Mouse (Mus musculus): ENCODE results near the gene Gnaz. TPM values are rescaled to one million over a fixed set of nuclear protein-coding genes. Genes with fewer than 3 reads are reported as not detected.

The Gnaz gene
- total RNA-seq (2014; rRNA removed; ENCODE audit: low replicate concordance) (2.1 and 2.4 TPM in 2 replicates), polyA plus RNA-seq (2015; fragmentation: Nextera tagmentation; extraction: Ambion mirVana) (0.38 and 0.44 TPM in 2 replicates)

- no peak within 1 kb of the TSS for H3K27ac ChIP-seq (ENCODE audit: low read depth)
- H3K27me3 ChIP-seq (ENCODE audit: control insufficient read depth, insufficient read depth, low read length): peaks cover 64% of the 10 kb centered on the region
- no peaks in the 10 kb centered on the region for H3K36me3 ChIP-seq (replicated peaks; ENCODE audit: control insufficient read depth, insufficient read depth, low read length)
- peaks cover 9% of the 10 kb centered on the region; the same call in 1 of the 2 replicates for H3K4me1 ChIP-seq (ENCODE audit: control insufficient read depth, insufficient read depth)
- peak; percentile 93 for DNase-seq (ENCODE audit: low spot score)
- peak within 1 kb of the TSS; percentile 71 for H3K4me3 ChIP-seq (ENCODE audit: low read depth, low read length)
- TF ChIP-seq EP300 (IDR thresholded peaks at IDR 0.05; ENCODE audit: low read depth): no peak
- TF ChIP-seq CTCF (IDR thresholded peaks at IDR 0.05; ENCODE audit: low read depth): no peak
- WGBS: 0% methylated on average over 72 of the region's 83 CpGs
- no peaks in the 10 kb centered on the region for H3K9me3 ChIP-seq (replicated peaks; ENCODE audit: control insufficient read depth, low read length)
- peak within 1 kb of the TSS; percentile 23; the same call in 1 of the 2 replicates for H3K9ac ChIP-seq (replicated peaks; ENCODE audit: low read depth, low read length)
- ATAC-seq (ENCODE audit: insufficient read depth, low read depth): peak; percentile 97
- H3K4me2 ChIP-seq (ENCODE audit: low read depth, low read length): peak within 1 kb of the TSS; percentile 96
These were observed at the start of gene Gnaz for GRCm38 (mm10) chr10:74966850-74967451. Gnaz (plus strand) TSS chr10:74967177.

- Histone ChIP-seq H3K9ac (replicated peaks; ENCODE audit: low read depth, low read length) (no peak overlapping the region), H3K27ac (ENCODE audit: low read depth) (no peak overlapping the region), H3K27me3 (ENCODE audit: control insufficient read depth, insufficient read depth, low read length) (peaks cover 10% of the 10 kb centered on the region; the same call in 1 of the 2 replicates), H3K9me3 (replicated peaks; ENCODE audit: control insufficient read depth, low read length) (no peaks in the 10 kb centered on the region), H3K4me3 (ENCODE audit: low read depth, low read length) (no peak overlapping the region), H3K4me1 (ENCODE audit: control insufficient read depth, insufficient read depth) (no peaks in the 10 kb centered on the region), H3K4me2 (ENCODE audit: low read depth, low read length) (no peak overlapping the region), H3K36me3 (replicated peaks; ENCODE audit: control insufficient read depth, insufficient read depth, low read length) (no peaks in the 10 kb centered on the region)
- 38% methylated on average over 5 of the region's 5 CpGs for WGBS
- ATAC-seq (ENCODE audit: insufficient read depth, low read depth): no peak
- no peak for DNase-seq (ENCODE audit: low spot score)
- TF ChIP-seq CTCF (IDR thresholded peaks at IDR 0.05; ENCODE audit: low read depth) (no peak), EP300 (IDR thresholded peaks at IDR 0.05; ENCODE audit: low read depth) (no peak)
These were observed 47.7 kb upstream of the Gnaz start for GRCm38 (mm10) chr10:74919277-74919676.

- no peak for TF ChIP-seq EP300 (IDR thresholded peaks at IDR 0.05; ENCODE audit: low read depth)
- TF ChIP-seq CTCF (IDR thresholded peaks at IDR 0.05; ENCODE audit: low read depth): peak; percentile 96
- 37% methylated on average over 17 of the region's 17 CpGs for WGBS
- no peaks in the 10 kb centered on the region for H3K4me1 ChIP-seq (ENCODE audit: control insufficient read depth, insufficient read depth)
- peak; percentile 45; the same call in 1 of the 2 replicates for ATAC-seq (ENCODE audit: insufficient read depth, low read depth)
- no peaks in the 10 kb centered on the region for H3K36me3 ChIP-seq (replicated peaks; ENCODE audit: control insufficient read depth, insufficient read depth, low read length)
- peaks cover 16% of the 10 kb centered on the region; the same call in 1 of the 2 replicates for H3K27me3 ChIP-seq (ENCODE audit: control insufficient read depth, insufficient read depth, low read length)
- no peak overlapping the region for H3K4me2 ChIP-seq (ENCODE audit: low read depth, low read length)
- peak; percentile 49 for DNase-seq (ENCODE audit: low spot score)
- no peaks in the 10 kb centered on the region for H3K9me3 ChIP-seq (replicated peaks; ENCODE audit: control insufficient read depth, low read length)
- H3K4me3 ChIP-seq (ENCODE audit: low read depth, low read length): no peak overlapping the region
- no peak overlapping the region for H3K27ac ChIP-seq (ENCODE audit: low read depth)
- H3K9ac ChIP-seq (replicated peaks; ENCODE audit: low read depth, low read length): no peak overlapping the region
These were observed 46.0 kb upstream of the Gnaz start for GRCm38 (mm10) chr10:74920853-74921567.

- H3K4me2 ChIP-seq (ENCODE audit: low read depth, low read length): no peak overlapping the region
- no peaks in the 10 kb centered on the region for H3K4me1 ChIP-seq (ENCODE audit: control insufficient read depth, insufficient read depth)
- H3K27me3 ChIP-seq (ENCODE audit: control insufficient read depth, insufficient read depth, low read length): peaks cover 16% of the 10 kb centered on the region; the same call in 1 of the 2 replicates
- WGBS: 76% methylated on average over 11 of the region's 11 CpGs
- H3K27ac ChIP-seq (ENCODE audit: low read depth): no peak overlapping the region
- H3K9ac ChIP-seq (replicated peaks; ENCODE audit: low read depth, low read length): no peak overlapping the region
- DNase-seq (ENCODE audit: low spot score) (no peak), ATAC-seq (ENCODE audit: insufficient read depth, low read depth) (no peak)
- no peaks in the 10 kb centered on the region for H3K36me3 ChIP-seq (replicated peaks; ENCODE audit: control insufficient read depth, insufficient read depth, low read length)
- H3K9me3 ChIP-seq (replicated peaks; ENCODE audit: control insufficient read depth, low read length): no peaks in the 10 kb centered on the region
- no peak overlapping the region for H3K4me3 ChIP-seq (ENCODE audit: low read depth, low read length)
- no peak for TF ChIP-seq CTCF (IDR thresholded peaks at IDR 0.05; ENCODE audit: low read depth)
- TF ChIP-seq EP300 (IDR thresholded peaks at IDR 0.05; ENCODE audit: low read depth): no peak
These were observed 45.4 kb upstream of the Gnaz start for GRCm38 (mm10) chr10:74921614-74922013.

- H3K9ac ChIP-seq (replicated peaks; ENCODE audit: low read depth, low read length): no peak overlapping the region
- DNase-seq (ENCODE audit: low spot score) (peak; percentile 8), ATAC-seq (ENCODE audit: insufficient read depth, low read depth) (peak; percentile 38; the same call in 1 of the 2 replicates)
- TF ChIP-seq EP300 (IDR thresholded peaks at IDR 0.05; ENCODE audit: low read depth): no peak
- TF ChIP-seq CTCF (IDR thresholded peaks at IDR 0.05; ENCODE audit: low read depth): peak; percentile 63
- no peak overlapping the region for H3K4me3 ChIP-seq (ENCODE audit: low read depth, low read length)
- no peak overlapping the region for H3K27ac ChIP-seq (ENCODE audit: low read depth)
- no peaks in the 10 kb centered on the region for H3K9me3 ChIP-seq (replicated peaks; ENCODE audit: control insufficient read depth, low read length)
- H3K4me2 ChIP-seq (ENCODE audit: low read depth, low read length): no peak overlapping the region
- no peaks in the 10 kb centered on the region for H3K4me1 ChIP-seq (ENCODE audit: control insufficient read depth, insufficient read depth)
- no peaks in the 10 kb centered on the region for H3K36me3 ChIP-seq (replicated peaks; ENCODE audit: control insufficient read depth, insufficient read depth, low read length)
- WGBS: 42% methylated on average over 6 of the region's 6 CpGs
- peaks cover 16% of the 10 kb centered on the region; the same call in 1 of the 2 replicates for H3K27me3 ChIP-seq (ENCODE audit: control insufficient read depth, insufficient read depth, low read length)
These were observed 44.2 kb upstream of the Gnaz start for GRCm38 (mm10) chr10:74922763-74923162.
